Mouse (Mus musculus): ENCODE results near the gene Faf1.

DNA sequence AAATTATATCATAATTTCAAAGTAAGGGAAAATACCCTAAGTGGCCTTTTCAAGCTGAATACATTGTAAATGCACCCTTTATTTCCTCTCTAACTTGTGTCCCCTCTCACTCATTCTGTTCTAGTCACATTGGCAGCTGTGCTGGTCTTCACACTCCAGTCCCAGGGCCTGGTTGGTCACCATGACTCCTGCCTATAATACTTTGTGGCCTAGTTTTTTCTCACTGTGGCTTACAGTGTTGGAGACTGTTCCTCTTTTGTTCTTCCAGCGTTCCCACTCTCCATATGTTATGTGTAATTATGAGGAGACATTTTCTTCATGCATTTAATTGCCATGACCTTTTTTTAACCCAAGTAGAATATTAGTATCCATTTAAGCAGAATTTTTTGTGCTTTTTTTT, 254.5 kb downstream of the Faf1 start:
- TF ChIP-seq CTCF (IDR thresholded peaks at IDR 0.05; ENCODE audit: borderline replicate concordance, insufficient read depth, low read length) (no peak), POLR2A (IDR thresholded peaks at IDR 0.05; ENCODE audit: low read depth, low read length) (no peak)

All from embryonic fibroblast, embryonic 13.5 days (primary cell).